Mouse (Mus musculus) ES-CJ7 (cell line): ENCODE measurements around the gene 4933405L10Rik.

Source experiments
- DNase-seq: peaks from one replicate; pipeline ENCODE4 v3.0.0; 2011; ENCODE audit warnings: low read depth, low spot score

4933405L10Rik gene

DNA sequence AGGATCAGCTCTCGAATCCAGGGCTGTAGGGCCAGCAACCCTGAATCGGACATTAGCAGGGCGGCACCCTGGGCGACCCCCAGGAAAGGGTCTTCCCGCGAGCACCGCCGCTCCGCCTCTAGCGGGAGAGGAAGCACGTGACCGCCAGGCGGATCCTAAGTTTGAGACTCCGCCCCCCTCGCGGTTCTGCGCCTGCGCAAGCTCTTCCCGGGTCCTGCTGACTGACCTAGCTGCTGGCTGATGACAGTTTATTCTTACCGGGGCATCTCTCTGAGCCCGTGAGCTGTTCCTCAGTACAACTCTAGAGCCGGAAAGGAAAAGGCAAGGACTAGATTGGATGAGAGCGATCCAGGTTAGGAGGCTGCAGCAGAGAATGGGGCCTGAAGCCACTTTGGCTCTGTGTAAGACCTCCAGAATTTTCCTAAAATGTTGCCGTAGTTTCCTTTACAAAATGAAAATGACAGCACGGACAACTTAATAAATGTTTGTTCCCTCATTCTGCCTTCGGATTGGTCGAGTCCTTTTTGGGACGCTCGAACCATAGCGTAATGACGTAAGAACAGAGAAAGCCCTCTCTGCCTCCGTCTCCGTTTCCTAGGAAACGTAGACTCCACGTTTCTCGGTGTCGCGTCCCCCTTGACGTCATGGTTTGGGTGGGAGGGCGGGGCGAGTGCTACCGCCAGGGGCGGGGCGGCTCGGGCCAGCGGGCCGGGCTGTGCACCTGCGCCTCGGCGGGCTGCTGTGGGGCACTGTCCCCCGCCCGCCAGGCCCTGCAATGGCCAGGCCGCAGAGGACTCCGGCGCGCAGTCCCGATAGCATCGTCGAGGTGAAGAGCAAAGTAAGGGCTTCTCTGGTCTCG lies 6.3 kb upstream of the 4933405L10Rik start, which contains the start of the genes Acd and Pard6a:
Acd (minus strand) TSS at position 137 of the 859 bp plus-strand sequence.
Pard6a (plus strand) TSS at position 183 of the 859 bp plus-strand sequence.
- peak; percentile 98 for DNase-seq

GRCm38 (mm10) chr8:105702001-105702401 lies 5.5 kb upstream of the 4933405L10Rik start:
- DNase-seq, result peak; percentile 41

DNA sequence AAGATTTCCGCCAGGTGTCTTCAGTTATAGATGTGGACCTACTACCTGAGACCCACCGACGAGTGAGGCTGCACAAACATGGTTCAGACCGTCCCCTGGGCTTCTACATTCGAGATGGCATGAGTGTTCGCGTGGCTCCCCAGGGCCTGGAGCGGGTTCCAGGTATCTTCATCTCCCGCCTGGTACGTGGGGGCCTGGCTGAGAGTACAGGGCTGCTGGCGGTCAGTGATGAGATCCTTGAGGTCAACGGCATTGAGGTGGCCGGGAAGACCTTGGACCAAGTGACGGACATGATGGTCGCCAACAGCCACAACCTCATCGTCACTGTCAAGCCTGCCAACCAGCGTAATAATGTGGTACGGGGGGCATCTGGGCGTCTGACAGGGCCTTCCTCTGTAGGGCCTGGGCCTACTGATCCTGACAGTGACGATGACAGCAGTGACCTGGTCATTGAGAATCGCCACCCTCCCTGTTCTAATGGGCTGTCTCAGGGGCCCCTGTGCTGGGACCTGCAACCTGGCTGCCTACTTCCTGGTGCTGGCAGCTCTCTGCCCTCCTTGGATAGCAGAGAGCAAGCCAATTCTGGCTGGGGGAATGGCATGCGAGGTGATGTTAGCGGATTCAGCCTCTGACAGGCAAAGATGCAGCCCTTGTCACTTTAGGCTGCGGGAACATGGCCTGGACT lies 4.6 kb upstream of the 4933405L10Rik start:
- DNase-seq, result no peak

- DNase-seq, result peak; percentile 43
Measured at GRCm38 (mm10) chr8:105704146-105704812, 3.2 kb upstream of the 4933405L10Rik start.

DNA sequence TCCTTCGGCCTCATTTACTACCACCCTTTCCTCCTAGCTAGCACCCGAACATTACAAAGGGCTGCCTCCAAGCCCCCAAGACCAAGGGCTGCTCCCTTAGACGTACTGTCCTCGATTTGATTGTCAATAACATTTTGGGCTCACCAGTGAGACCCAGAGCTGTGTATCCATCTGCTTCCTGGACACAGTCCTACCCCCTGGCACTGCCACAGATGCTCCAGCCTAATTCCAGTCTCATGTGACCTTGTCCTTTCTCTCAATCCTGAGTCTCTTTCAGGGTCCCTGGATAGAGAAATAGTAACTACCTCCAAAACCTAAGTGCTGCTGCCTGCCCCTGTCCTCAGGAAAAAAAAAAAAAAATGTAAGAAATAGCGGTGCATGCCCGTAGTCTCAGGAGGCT lies 2.5 kb upstream of the 4933405L10Rik start:
- no peak for DNase-seq

DNA sequence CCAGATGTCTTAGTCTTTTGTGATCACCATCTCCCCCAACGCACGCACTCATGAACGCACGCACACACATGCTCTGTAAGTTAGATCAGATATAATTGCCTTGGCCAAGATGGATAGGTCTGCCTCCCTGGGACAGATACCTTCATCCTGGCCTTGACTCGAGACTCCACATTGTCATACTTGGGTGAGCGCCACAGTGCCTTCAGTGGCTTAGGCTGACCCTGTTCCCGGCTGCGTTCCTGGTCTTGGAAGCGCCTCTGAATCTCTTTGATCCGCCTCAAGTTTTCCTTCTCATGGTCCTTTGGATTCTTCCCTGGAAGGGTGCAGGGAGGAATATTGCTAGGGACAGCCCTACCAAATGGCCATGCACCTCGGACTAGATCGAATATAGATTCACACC lies 1.0 kb upstream of the 4933405L10Rik start:
- DNase-seq, result no peak

- DNase-seq, result no peak
Measured at GRCm38 (mm10) chr8:105708675-105709074, 1.2 kb downstream of the 4933405L10Rik start.

DNA sequence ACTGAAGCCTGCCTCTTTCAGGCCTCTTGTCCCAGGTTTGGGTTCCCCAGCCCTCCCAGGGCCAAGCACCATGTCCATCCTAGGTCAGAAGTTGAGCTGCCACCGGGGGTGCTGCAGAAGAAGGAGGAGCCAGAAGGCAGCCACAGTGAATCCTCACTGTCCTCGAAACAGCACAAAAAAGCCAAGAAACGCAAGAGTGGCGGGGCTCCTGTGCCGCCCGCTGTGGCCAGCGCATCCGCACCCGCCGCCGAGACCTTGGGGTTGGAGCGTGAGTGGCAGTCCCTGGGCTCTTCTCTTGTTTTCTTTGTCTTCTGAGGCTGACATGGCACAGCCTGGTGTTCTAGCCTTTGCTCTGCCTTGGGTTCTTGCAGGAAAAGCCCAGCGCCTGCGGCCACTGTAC lies 1.9 kb downstream of the 4933405L10Rik start:
- DNase-seq, result peak; percentile 44

DNA sequence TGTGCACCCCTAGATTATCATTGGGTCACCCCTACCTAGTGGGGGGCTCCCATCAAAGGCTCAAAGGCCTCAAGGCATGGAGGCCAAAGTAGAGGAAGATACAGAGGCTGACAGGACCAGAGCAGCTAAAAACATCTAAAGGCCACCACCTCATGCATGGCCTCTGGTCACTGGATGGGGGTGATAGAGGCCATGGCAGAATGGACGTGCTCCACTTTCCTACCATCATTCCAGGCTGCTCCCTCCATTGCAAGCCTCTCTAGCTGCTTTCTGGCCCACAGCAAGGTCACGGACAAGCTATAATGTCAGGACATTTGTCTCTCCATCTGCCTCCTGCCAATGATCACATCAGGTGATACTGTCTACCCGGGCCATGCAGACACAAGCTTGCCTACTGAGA lies 4.8 kb downstream of the 4933405L10Rik start:
- no peak for DNase-seq

DNA sequence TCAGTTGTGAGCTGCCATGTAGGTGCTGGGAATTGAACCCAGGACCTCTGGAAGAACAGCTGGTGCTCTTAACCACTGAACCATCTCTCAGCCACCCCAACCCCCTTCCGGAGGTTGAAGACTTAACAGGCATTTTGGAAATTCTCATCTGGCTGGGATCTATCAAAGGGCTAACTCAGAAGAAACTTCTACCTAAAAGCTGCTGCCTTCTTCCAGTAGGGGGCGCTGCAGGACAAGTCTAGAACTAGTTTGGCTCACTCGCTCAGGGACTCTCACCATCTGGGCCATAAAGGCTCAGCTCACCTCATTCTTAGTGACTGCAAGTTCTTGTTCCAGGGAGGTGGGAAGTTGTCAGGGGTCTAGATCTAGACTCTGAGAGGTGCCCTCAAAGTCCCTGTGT lies 6.7 kb downstream of the 4933405L10Rik start:
- peak; percentile 94 for DNase-seq

DNA sequence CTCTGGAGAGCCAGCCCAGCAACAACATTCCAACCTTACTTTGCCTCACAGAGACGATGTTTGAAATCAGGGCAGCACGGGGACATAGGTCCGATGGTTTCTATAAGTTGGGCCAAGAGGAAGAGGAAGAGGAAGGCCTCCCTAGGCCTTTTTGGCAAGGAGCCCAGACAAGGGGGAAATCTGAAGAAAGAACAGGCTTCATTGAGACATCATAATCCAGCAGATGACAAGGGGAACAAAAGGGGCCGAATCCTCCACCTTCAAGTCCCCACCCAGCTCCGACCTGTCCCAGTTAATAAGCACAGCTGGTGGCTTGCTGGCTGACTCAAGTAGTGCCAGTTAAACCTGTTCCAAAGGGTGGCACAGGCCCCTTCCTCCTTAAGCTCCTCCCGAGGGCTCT lies 7.6 kb downstream of the 4933405L10Rik start:
- DNase-seq, result no peak

DNA sequence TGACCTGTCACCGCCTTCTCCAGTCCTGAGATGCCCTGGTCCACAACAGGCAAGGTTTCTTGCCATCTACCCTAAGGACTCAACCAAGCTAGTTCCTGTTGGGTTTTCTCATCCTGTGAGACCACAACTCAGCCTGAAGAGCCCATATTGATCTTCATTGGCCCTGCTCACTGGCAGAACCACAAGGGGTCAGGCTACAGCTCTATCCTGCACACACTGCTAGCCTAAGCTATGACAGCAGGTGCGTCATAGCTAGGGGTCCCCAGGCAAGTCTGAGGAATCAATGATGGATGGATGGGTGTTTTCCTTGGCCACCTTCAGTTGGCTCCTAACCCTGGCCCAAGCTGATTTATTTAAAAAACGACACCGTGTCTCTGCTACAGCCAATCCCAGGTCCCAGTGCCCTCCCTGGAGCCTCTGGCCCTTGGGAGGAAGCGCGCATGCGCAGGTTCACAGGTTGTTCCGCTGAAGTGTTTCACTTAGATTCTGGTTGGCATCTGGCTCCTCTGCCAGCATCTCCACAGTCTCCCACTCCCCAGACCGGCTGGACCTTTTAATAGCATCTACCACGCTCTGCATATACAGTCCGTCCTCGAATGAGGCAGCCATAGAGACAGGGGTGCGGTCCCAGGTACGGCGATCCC lies 9.0 kb downstream of the 4933405L10Rik start:
- peak; percentile 58 for DNase-seq

GRCm38 (mm10) chr8:105719637-105720036 lies 12.2 kb downstream of the 4933405L10Rik start:
- DNase-seq, result no peak

GRCm38 (mm10) chr8:105722861-105723260 lies 15.4 kb downstream of the 4933405L10Rik start:
- no peak for DNase-seq

GRCm38 (mm10) chr8:105725726-105726125 lies 18.3 kb downstream of the 4933405L10Rik start:
- DNase-seq, result peak; percentile 69

- DNase-seq, result no peak
Measured at GRCm38 (mm10) chr8:105727397-105728124, 20.1 kb downstream of the 4933405L10Rik start.

DNA sequence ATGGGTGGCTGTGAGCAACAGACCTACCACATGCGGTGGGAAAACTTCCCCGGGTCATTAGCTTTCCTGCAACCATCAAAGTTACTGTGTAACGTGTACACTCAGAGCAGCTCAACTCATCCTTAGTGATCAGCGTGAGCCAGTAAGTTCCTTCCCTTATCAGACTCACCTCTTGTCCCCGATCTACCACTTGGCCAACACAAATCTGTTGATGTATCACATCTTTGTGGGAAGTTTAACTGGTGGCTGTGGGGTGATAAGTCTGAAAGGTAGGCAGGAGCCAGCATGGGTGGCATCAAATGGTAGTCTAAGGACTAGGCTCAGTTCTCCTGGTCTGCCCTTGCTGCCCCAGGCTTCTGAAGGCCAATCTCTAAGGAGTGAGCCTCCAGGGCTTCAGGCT lies 24.7 kb downstream of the 4933405L10Rik start:
- no peak for DNase-seq

DNA sequence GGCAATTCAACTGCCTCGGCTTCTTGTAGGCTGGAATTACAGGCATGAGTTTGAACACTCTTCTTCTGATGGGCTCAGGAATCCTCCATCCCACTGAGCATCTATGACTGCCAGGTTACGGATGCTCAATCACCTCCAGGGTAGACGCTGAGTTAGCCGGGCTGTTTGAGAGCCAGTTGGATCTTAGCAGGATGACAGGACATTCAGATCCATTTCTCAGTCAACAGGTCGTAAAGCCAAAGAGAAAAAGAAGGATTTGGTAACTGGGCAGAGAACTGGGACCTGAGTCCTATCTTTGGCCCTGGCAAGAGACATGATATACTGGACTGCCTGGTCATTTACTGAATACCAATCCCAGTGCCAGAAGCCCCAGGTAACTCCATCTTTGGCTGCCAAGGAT lies 31.8 kb downstream of the 4933405L10Rik start:
- no peak for DNase-seq

- DNase-seq, result no peak
Measured at GRCm38 (mm10) chr8:105743301-105743700, 35.8 kb downstream of the 4933405L10Rik start.

DNA sequence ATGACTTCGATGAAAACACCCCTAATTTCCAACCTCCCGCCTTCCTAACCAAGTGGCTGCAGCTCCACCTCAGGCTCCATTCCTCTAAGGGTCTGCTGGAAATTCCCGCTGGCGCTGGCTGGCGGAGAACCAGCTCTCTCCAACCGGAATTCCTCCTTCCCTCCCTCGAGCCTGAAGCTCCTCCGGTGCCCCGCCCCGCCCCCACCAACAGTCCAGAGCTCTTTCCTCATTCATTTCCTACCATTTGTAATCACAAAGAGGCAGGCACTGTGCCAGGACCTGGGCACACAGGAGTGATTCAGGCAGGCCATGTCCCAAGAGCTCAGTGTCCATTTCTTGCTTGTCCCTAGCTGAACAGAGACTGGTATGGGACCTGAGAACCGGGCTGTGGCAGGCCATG lies 43.2 kb downstream of the 4933405L10Rik start:
- peak; percentile 64 for DNase-seq

GRCm38 (mm10) chr8:105753916-105754315 lies 46.5 kb downstream of the 4933405L10Rik start:
- no peak for DNase-seq
